Mouse (Mus musculus): ENCODE measurements around the gene Golgb1. TPM values are rescaled to one million over a fixed set of nuclear protein-coding genes. Genes with fewer than 3 reads are reported as not detected.
A peak's percentile ranks its signal among the peaks of the same experiment; 100 is the strongest.

Golgb1 gene
- total RNA-seq, 4 experiments from 2014 or later, result 49.8 to 60.7 (median 53.2) TPM

GRCm38 (mm10) chr16:36943591-36943990 is 68.7 kb downstream of the Golgb1 start:
- DNase-seq (ENCODE audit: low spot score), result no peak

GRCm38 (mm10) chr16:36944895-36945424 is 70.0 kb downstream of the Golgb1 start:
- peak; percentile 72 for DNase-seq (ENCODE audit: low spot score)

- DNase-seq (ENCODE audit: low spot score), result no peak
Observed at GRCm38 (mm10) chr16:36946459-36947159, 71.7 kb downstream of the Golgb1 start.

- no peak for DNase-seq (ENCODE audit: low spot score)
Observed at GRCm38 (mm10) chr16:36947646-36948197, 72.8 kb downstream of the Golgb1 start.

GRCm38 (mm10) chr16:36949614-36950336 is 74.8 kb downstream of the Golgb1 start:
- no peak for DNase-seq (ENCODE audit: low spot score)

- DNase-seq (ENCODE audit: low spot score), result no peak
Observed at GRCm38 (mm10) chr16:36951029-36951428, 76.1 kb downstream of the Golgb1 start.

GRCm38 (mm10) chr16:36955106-36955505 is 80.2 kb downstream of the Golgb1 start:
- DNase-seq (ENCODE audit: low spot score), result no peak

GRCm38 (mm10) chr16:36963415-36963814 is 88.5 kb downstream of the Golgb1 start:
- DNase-seq (ENCODE audit: low spot score), result no peak

GRCm38 (mm10) chr16:36979127-36979526 is 104.2 kb downstream of the Golgb1 start:
- no peak for DNase-seq (ENCODE audit: low spot score)

Other genes with a start within 250 kb of the Golgb1 start
- 1 to 10 TPM in 2 of 4 experiments, under 1 TPM in 2; 0.47 to 1.3 (median 0.97) TPM for gene Cd86, start 209.1 kb upstream of the Golgb1 start, total RNA-seq (2022)
- not detected for gene Ildr1, start 181.2 kb upstream of the Golgb1 start, total RNA-seq (2022)
- gene Slc15a2, start 90.2 kb upstream of the Golgb1 start, total RNA-seq (2022), result 1 to 10 TPM; 2.1 to 3.9 (median 3.4) TPM
- gene Iqcb1, start 46.8 kb upstream of the Golgb1 start, total RNA-seq (2022), result 10 to 100 TPM; 13.6 to 18.0 (median 16.8) TPM
- 1 to 10 TPM; 1.2 to 1.9 (median 1.6) TPM for gene Eaf2, start 137 bp upstream of the Golgb1 start, total RNA-seq (2022)
- gene Hcls1, start 59.8 kb downstream of the Golgb1 start, total RNA-seq (2022), result 1 to 10 TPM; 4.9 to 9.0 (median 7.1) TPM
- gene Fbxo40, start 115.3 kb downstream of the Golgb1 start, total RNA-seq (2022), result 100 to 1,000 TPM; 220 to 269 (median 244) TPM
- gene Polq, start 136.6 kb downstream of the Golgb1 start, total RNA-seq (2022), result 1 to 10 TPM; 5.0 to 9.5 (median 6.7) TPM